8 mouse cellular contexts compared by ENCODE assay signal in genomic region chr10:37136981-37137518, GRCm38 (mm10). TPM values are rescaled to one million over a fixed set of nuclear protein-coding genes. Genes with fewer than 3 reads are reported as not detected.
A peak's percentile ranks its signal among the peaks of the same experiment; 100 is the strongest.
DNase-seq lines count a peak whose midpoint lies in the region; ATAC-seq and TF ChIP-seq lines count a peak whose summit lies in the region.

No protein-coding gene starts in this region.

- intact Hi-C loops in heart, postnatal 10 days (cut with DNase I): loop anchor here (1.0 to 10.0 kb wide), 10 partner anchors 260 to 1828 kb away; partner anchors contain the start of gene Lama4

- peak overlapping the region; percentile 67 for H3K4me2 ChIP-seq in forebrain, embryonic 13.5 days
- peak overlapping the region; percentile 79 for H3K4me2 ChIP-seq in liver, embryonic 16.5 days (ENCODE audit: low read depth, low read length)
- H3K4me2 ChIP-seq in neural tube, embryonic 12.5 days (replicated peaks): peak overlapping the region; percentile 78
- peak overlapping the region; percentile 80 for H3K4me2 ChIP-seq in stomach, postnatal 0 days (replicated peaks; ENCODE audit: low read depth)

- peak; percentile 57 for TF ChIP-seq CTCF in ES-Bruce4 (IDR thresholded peaks at IDR 0.05; ENCODE audit: low read depth, low read length)
- TF ChIP-seq CTCF in stomach, postnatal 0 days (IDR thresholded peaks at IDR 0.05; ENCODE audit: low read depth): peak; percentile 77

- no peaks in the 10 kb centered on the region for H3K27me3 ChIP-seq in ES-Bruce4 (ENCODE audit: control insufficient read depth, insufficient read depth, low read length, poor library complexity, severe bottlenecking)
- H3K27me3 ChIP-seq in forebrain, embryonic 13.5 days: no peaks in the 10 kb centered on the region
- peaks cover 69% of the 10 kb centered on the region for H3K27me3 ChIP-seq in liver, embryonic 16.5 days (ENCODE audit: control insufficient read depth, insufficient read depth, low read depth, low read length)
- no peaks in the 10 kb centered on the region for H3K27me3 ChIP-seq in neural tube, embryonic 12.5 days (replicated peaks)
- H3K27me3 ChIP-seq in stomach, postnatal 0 days (ENCODE audit: control insufficient read depth, insufficient read depth, low read length): no peaks in the 10 kb centered on the region

- DNase-seq in c-Kit-positive CD71-positive TER-119-positive erythroid progenitor cells, embryonic 14.5 days (ENCODE audit: low spot score): peak; percentile 66
- peak; percentile 95 for DNase-seq in heart, postnatal 10 days
- DNase-seq in large intestine, adult 2 months (ENCODE audit: low read depth, low spot score): peak; percentile 57
- peak; percentile 93 for DNase-seq in stomach, postnatal 0 days (ENCODE audit: low spot score)

- H3K27ac ChIP-seq in ES-Bruce4 (ENCODE audit: insufficient read depth, low read length): peak overlapping the region; percentile 44
- H3K27ac ChIP-seq in forebrain, embryonic 13.5 days: peak overlapping the region; percentile 100
- peak overlapping the region; percentile 86 for H3K27ac ChIP-seq in liver, embryonic 16.5 days (ENCODE audit: low read length)
- peak overlapping the region; percentile 97 for H3K27ac ChIP-seq in neural tube, embryonic 12.5 days
- H3K27ac ChIP-seq in stomach, postnatal 0 days (replicated peaks): peak overlapping the region; percentile 99

- 0 out of 2 replicates have a peak, but pooled peaks have one; percentile 5 for TF ChIP-seq EP300 in ES-Bruce4 (IDR thresholded peaks at IDR 0.05; ENCODE audit: insufficient read depth, low read depth, low read length)
- no peak for TF ChIP-seq EP300 in stomach, postnatal 0 days (optimal IDR thresholded peaks at IDR 0.05)

- no peaks in the 10 kb centered on the region for H3K4me1 ChIP-seq in ES-Bruce4 (ENCODE audit: control insufficient read depth, insufficient read depth, low read length)
- peaks cover 18% of the 10 kb centered on the region for H3K4me1 ChIP-seq in forebrain, embryonic 13.5 days
- no peaks in the 10 kb centered on the region; the same call in 1 of the 2 replicates for H3K4me1 ChIP-seq in liver, embryonic 16.5 days (ENCODE audit: control insufficient read depth, low read depth, low read length)
- peaks cover 12% of the 10 kb centered on the region; the same call in 1 of the 2 replicates for H3K4me1 ChIP-seq in neural tube, embryonic 12.5 days
- no peaks in the 10 kb centered on the region for H3K4me1 ChIP-seq in stomach, postnatal 0 days (replicated peaks; ENCODE audit: control insufficient read depth, insufficient read depth)

- peak overlapping the region; percentile 85 for H3K4me3 ChIP-seq in ES-Bruce4 (ENCODE audit: low read depth, low read length)
- H3K4me3 ChIP-seq in forebrain, embryonic 13.5 days: peak overlapping the region; percentile 99
- peak overlapping the region; percentile 67 for H3K4me3 ChIP-seq in liver, embryonic 16.5 days (ENCODE audit: low read depth, low read length)
- peak overlapping the region; percentile 100 for H3K4me3 ChIP-seq in neural tube, embryonic 12.5 days
- H3K4me3 ChIP-seq in stomach, postnatal 0 days (ENCODE audit: low read depth, low read length): peak overlapping the region; percentile 96

- no peak for TF ChIP-seq POLR2A in ES-Bruce4 (IDR thresholded peaks at IDR 0.05; ENCODE audit: insufficient read depth, low read length)

- peak overlapping the region; percentile 99 for H3K9ac ChIP-seq in ES-Bruce4 (ENCODE audit: low read depth, poor library complexity, severe bottlenecking)
- peak overlapping the region; percentile 100 for H3K9ac ChIP-seq in forebrain, embryonic 13.5 days
- H3K9ac ChIP-seq in liver, embryonic 16.5 days (ENCODE audit: low read depth, low read length): peak overlapping the region; percentile 69
- H3K9ac ChIP-seq in neural tube, embryonic 12.5 days: peak overlapping the region; percentile 100
- peak overlapping the region; percentile 98 for H3K9ac ChIP-seq in stomach, postnatal 0 days (ENCODE audit: low read length)

- 1% methylated on average over 49 of the region's 49 CpGs for WGBS in forebrain, embryonic 13.5 days
- under 1% methylated on average over 49 of the region's 49 CpGs for WGBS in large intestine, adult 2 months
- WGBS in liver, embryonic 16.5 days (ENCODE audit: insufficient replicate concordance): 0% methylated on average over 43 of the region's 49 CpGs
- under 1% methylated on average over 49 of the region's 49 CpGs for WGBS in neural tube, embryonic 12.5 days
- under 1% methylated on average over 46 of the region's 49 CpGs for WGBS in stomach, postnatal 0 days

- peak; percentile 50 for ATAC-seq in forebrain, embryonic 13.5 days
- ATAC-seq in liver, embryonic 16.5 days (ENCODE audit: low read depth): peak; percentile 78
- peak; percentile 49 for ATAC-seq in neural tube, embryonic 12.5 days (ENCODE audit: low FRiP score, low read depth)
- peak; percentile 90 for ATAC-seq in stomach, postnatal 0 days (ENCODE audit: low FRiP score, low TSS enrichment)

- H3K36me3 ChIP-seq in ES-Bruce4 (ENCODE audit: control insufficient read depth, insufficient read depth, low read length, poor library complexity, severe bottlenecking): peaks cover 7% of the 10 kb centered on the region
- H3K36me3 ChIP-seq in forebrain, embryonic 13.5 days (ENCODE audit: poor library complexity, severe bottlenecking): peaks cover 39% of the 10 kb centered on the region
- no peaks in the 10 kb centered on the region; the same call in 1 of the 2 replicates for H3K36me3 ChIP-seq in liver, embryonic 16.5 days (ENCODE audit: control insufficient read depth, insufficient read depth)
- peaks cover 21% of the 10 kb centered on the region for H3K36me3 ChIP-seq in neural tube, embryonic 12.5 days
- no peaks in the 10 kb centered on the region for H3K36me3 ChIP-seq in stomach, postnatal 0 days (ENCODE audit: control insufficient read depth, insufficient read depth, low read length)

- no peaks in the 10 kb centered on the region for H3K9me3 ChIP-seq in ES-Bruce4 (replicated peaks; ENCODE audit: control insufficient read depth, insufficient read depth, low read length, poor library complexity, severe bottlenecking)
- H3K9me3 ChIP-seq in forebrain, embryonic 13.5 days (replicated peaks): no peaks in the 10 kb centered on the region
- no peaks in the 10 kb centered on the region for H3K9me3 ChIP-seq in liver, embryonic 16.5 days (replicated peaks; ENCODE audit: control insufficient read depth, low read length)
- no peaks in the 10 kb centered on the region for H3K9me3 ChIP-seq in neural tube, embryonic 12.5 days
- no peaks in the 10 kb centered on the region for H3K9me3 ChIP-seq in stomach, postnatal 0 days (ENCODE audit: control insufficient read depth, low read length)

RNA-seq across cellular contexts. Expression of gene Marcks, which starts 1.7 kb away (rescaled TPM):
- polyA plus RNA-seq in ES-Bruce4 (2011; ENCODE audit: insufficient read depth, insufficient read length, low read depth, missing spikeins): 85.0 and 87.0 TPM in 2 replicates
- 282 and 289 TPM in 2 replicates for polyA plus RNA-seq in forebrain, embryonic 13.5 days (2015; fragmentation: Nextera tagmentation; extraction: Ambion mirVana)
- total RNA-seq in heart, postnatal 10 days (2021): 100 to 1,000 TPM; 117 to 142 TPM
- 9.2 and 14.8 TPM in 2 replicates for polyA plus RNA-seq in large intestine, adult 2 months (2012; rRNA removed)
- 13.3 and 14.1 TPM in 2 replicates for polyA plus RNA-seq in liver, embryonic 16.5 days (2015; fragmentation: Nextera tagmentation; extraction: Ambion mirVana)
- polyA plus RNA-seq in neural tube, embryonic 12.5 days (2016; fragmentation: Nextera tagmentation; extraction: Ambion mirVana): 302 and 309 TPM in 2 replicates
- polyA plus RNA-seq in stomach, postnatal 0 days (2015; fragmentation: Nextera tagmentation; extraction: Ambion mirVana): 52.8 and 54.3 TPM in 2 replicates

Comparison
In these comparisons a context has a peak if more than half of its experiments do, and no peak if none do; other contexts are left out.
1. Peak in every context shown above with its lines: DNase-seq, ATAC-seq, H3K4me3 ChIP-seq and H3K27ac ChIP-seq.
2. H3K27ac ChIP-seq: peak in every context shown above with its lines; median percentile 100 in forebrain, embryonic 13.5 days; 99 in stomach, postnatal 0 days; 97 in neural tube, embryonic 12.5 days; 86 in liver, embryonic 16.5 days; 44 in ES-Bruce4.